Mouse (Mus musculus) natural killer cell, adult 2 months (primary cell): ENCODE data around the gene Pdss2.

Experiments used
- DNase-seq, 2 experiments: peaks; one replicate each; pipeline ENCODE4 v3.0.0; 2022; ENCODE audit warnings: low spot score in 2 of 2

The Pdss2 gene

GRCm38 (mm10) chr10:43482021-43482420, 260.7 kb downstream of the Pdss2 start:
- no peak for DNase-seq

GRCm38 (mm10) chr10:43483426-43483995, 262.2 kb downstream of the Pdss2 start:
- no peak for DNase-seq

DNA sequence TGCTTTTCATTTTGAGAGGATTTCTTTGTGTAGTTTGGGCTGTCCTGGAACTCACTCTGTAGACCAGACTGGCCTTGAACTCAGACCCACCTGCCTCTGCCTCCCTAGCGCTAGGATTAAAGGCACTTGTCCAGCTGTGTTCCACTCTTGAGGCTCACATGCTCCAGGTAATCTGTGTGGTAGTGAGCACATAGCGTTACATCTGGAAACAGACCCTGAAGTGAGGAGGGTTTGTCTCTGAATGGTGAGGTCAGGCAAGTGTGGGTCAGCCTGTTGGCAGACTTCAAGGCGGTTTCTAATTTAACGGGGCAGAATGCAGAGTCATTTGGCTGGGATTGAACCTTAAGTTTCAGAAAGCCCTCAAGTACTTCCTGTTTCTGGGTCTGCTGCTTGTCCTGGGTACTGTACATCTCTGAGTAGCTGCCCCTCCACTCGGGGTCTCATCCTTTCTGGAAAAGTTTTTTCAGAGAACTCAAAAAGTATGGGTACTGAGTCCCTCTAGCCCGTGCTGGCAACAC, 264.5 kb downstream of the Pdss2 start:
- no peak for DNase-seq

DNA sequence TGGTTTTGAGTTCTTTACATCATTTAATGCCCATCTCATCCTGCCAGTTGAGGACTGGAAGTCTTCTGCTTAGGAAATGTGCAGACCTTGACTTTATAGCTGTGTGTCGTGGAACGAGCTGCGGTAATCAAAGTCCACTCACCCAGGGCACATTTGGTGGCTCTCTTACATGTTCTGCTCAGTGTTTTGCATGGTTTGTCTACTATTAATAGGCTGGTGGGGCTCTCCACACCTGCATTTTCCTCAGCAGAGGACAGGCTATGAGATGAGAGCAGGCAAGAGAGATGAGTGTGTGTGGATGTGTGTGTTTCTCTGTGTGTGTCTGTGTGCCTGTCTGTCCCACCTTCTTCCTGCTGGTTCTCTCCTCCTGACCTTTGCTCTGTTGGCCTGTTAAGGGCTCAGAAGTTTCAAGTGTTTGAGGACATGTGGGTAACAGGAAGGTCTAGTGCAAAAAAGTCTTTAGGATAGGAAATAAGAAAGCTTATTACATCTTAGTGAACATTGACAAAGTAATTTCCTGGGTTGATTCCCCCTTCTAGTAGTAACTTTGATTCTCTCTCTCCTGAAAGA, 266.2 kb downstream of the Pdss2 start:
- DNase-seq: no peak

DNA sequence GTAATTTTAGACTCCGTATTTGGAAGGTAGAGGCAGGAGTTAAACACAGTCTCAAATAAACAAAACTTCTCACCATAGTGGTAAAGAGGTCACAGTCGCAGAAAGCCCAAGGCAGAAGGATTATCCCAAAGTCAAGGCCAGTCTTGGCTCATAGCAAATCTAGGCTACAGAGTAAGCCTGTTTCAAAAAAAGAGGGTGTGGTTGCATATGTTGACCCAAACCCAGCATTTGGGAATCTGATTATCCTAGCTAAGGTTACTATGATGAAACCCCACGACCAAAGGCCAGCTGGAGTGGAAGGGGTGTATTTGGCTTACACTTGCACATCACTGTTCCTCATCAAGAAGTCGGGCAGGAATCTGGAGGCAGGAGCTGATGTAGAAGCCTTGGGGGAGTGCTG, 267.0 kb downstream of the Pdss2 start:
- no peak for DNase-seq

- DNase-seq: no peak
These were observed 267.9 kb downstream of the Pdss2 start for GRCm38 (mm10) chr10:43489139-43489538.

DNA sequence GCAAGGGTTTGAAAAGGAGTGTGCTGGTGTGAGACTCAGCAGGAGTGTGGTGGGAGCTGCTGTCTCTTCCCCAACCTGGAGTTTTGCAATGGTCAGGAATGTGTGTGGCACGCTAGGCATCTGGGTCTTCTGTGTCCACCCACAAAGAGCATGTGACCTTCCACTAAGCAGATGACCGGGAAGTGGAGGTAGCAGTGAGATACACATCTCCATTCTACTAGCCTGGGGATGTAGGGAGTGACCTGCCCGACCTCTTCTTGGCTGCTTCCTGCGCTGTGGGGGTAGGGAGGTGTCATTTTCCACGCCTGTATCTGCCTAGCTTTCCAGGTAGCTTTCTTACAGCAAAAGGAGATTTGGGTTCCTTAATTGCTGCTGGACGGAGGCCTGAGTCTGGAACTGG, 268.3 kb downstream of the Pdss2 start:
- DNase-seq: no peak

DNA sequence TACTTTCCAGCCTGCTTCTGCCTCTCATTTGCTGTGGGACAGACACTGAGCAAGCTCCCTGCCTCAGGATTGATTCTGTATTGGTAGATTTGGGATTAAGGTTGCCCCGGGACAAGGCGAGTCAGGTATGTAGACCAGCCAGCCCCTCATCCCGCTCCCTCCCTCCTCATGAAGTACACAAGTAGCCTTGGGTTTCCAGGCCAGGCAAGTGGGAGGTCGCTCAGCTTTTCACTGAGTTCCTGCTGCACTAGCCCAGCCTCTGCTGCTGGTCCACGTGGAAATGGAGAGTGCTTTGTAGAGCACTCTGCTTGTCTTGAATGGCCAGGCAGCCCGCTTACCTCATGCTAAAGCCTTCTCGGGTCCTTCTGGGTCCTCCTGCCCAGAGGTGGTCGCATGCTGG, 268.7 kb downstream of the Pdss2 start:
- no peak for DNase-seq

GRCm38 (mm10) chr10:43490846-43491245, 269.6 kb downstream of the Pdss2 start:
- DNase-seq: no peak

DNA sequence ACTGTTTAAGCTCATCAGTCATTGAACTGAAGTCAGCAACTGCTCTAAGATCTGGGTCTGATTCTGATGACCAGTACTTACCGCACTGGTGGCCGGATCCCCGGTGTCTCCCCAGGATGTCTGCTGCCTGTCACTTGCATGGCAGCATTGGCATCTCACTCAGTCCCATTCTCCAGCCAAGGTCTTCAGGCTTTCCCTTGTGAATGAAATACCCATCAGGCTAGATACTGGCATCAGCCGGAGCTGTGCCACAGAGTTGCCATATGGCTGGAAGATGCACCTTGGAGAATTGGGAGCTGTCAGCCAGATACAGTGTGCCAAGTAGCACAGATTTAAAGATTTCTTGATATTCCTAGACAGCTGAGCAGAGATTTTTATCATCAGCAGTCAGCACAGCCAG, 281.3 kb downstream of the Pdss2 start:
- no peak for DNase-seq

DNA sequence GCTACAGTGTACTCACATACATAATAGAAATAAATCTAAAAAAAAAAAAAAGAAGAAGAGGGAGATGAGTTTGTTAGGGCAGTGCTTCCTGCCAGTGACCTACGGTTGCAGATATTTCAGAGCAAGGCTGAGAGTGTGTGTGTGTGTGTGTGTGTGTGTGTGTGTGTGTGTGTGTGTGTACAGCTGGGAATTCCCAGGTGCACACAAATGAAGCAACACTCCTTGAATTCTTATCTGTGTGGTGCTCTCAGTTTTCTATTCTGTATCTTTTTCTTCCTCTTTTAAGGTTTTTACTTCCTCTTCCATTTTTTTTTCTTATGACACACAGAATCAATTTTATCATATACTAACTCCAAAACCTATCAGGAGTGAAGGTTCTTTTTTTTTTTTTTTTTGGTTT, 283.0 kb downstream of the Pdss2 start:
- no peak for DNase-seq

- DNase-seq: no peak
These were observed 285.8 kb downstream of the Pdss2 start for GRCm38 (mm10) chr10:43507051-43507450.

GRCm38 (mm10) chr10:43509228-43509627, 287.9 kb downstream of the Pdss2 start:
- no peak for DNase-seq

DNA sequence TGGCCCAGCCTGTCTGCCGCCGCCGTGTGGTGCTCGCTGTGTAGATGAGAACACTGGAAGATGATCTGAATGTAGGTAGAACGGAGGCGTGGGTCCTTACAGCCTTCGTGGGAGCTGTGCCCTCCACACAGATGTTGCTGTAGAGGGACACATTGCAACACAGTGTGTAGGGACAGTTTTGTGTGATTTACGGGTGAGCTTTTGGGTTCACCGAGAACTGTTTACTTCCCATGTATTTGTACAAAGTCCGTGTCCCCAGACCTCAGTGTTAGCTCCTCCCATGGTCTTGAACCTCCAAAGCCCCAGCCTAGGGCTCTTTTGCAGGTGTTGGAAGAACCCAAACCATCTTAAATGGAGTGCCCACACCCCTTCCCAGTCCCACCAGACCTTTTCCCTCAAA, 291.7 kb downstream of the Pdss2 start:
- no peak for DNase-seq
